Mouse (Mus musculus) left cerebral cortex, postnatal 36 days (tissue): ENCODE results near the gene Gm4133. TPM values are rescaled to one million over a fixed set of nuclear protein-coding genes. Genes with fewer than 3 reads are reported as not detected.
"Not testable (repeated sequence)": the region's sequence is repeated elsewhere in the genome, so short reads cannot be mapped to it uniquely, and the experiment has no call there.

Experiments
- DNase-seq, 2 experiments: peaks; one replicate each; pipeline ENCODE4 v3.0.0; 2021 to 2022; ENCODE audit warnings: low spot score in 2 of 2, mixed read lengths in 1 of 2
- intact Hi-C: fragments of 180-260 bp; cut with DNase I; formaldehyde crosslinking; loops from one replicate; pipeline ENCODE4 v1.15.1; 2025
- total RNA-seq, 2 experiments: library from RNA; stranded (reverse); gene quantifications; 2 replicates each; pipeline ENCODE4 v1.2.3; 2021

Gene Gm4133
- total RNA-seq: not detected

DNA sequence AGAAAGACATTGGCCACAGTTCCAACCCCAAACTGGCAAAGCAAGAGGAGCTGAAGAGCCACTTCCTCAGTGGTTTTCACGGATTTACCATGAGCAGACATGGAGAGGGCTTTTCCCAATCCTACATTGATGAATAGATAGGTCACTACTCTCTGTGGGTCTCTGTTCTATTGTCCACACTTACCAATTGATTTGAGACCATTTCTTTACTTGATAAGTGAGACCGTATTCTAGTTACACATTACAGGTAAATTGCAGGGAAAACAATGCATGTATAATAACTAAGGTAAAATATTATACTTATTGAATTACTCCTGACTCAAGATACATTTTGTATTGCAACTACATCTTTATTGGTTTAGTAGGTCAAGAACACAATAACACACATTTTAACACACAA lies at the start of gene Gm4133:
Gene Gm4133 (minus strand): TSS at position 101 of the 400 bp plus-strand sequence.
- not testable (repeated sequence) for DNase-seq

DNA sequence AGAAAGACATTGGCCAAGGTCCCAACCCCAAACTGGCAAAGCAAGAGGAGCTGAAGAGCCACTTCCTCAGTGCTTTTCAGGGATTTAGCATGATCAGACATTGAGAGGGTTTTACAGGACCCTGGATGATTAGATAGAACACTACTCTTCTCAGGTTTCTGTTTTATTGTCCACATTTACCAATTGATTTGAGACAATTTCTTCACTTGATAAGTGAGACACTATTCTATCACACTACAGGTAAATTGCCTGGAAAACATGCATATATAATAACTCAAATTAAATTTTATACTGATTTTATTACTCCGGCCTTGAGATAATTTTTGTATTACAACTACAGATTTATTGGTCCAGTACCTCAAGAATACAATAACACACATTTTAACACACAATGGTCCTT lies 41.4 kb upstream of the Gm4133 start, which contains the start of gene Gm5728:
Gene Gm5728 (minus strand): TSS at position 101 of the 400 bp plus-strand sequence.
- DNase-seq, intact Hi-C loops: not testable (repeated sequence)

More for the DNA sequence above, at the start of gene Gm4133:
- intact Hi-C loops: not testable (repeated sequence)

Other genes with a start within 250 kb of the Gm4133 start
- gene Vmn1r91, start 234.4 kb downstream of the Gm4133 start, total RNA-seq: not detected
- gene Gm16442, start 211.5 kb downstream of the Gm4133 start, total RNA-seq: not detected
- gene Vmn1r93, start 195.0 kb downstream of the Gm4133 start, total RNA-seq: not detected
- gene Vmn1r94, start 165.7 kb downstream of the Gm4133 start, total RNA-seq: not detected
- gene Vmn1r95, start 140.4 kb downstream of the Gm4133 start, total RNA-seq: not detected
- not detected for gene Gm6164, start 128.5 kb downstream of the Gm4133 start, total RNA-seq
- gene Gm4498, start 100.2 kb downstream of the Gm4133 start, total RNA-seq: not detected
- gene Gm5890, start 71.2 kb downstream of the Gm4133 start, total RNA-seq: not detected
- not detected for gene Gm5728, start 41.3 kb upstream of the Gm4133 start, total RNA-seq
- not detected for gene Vmn1r100, start 83.9 kb upstream of the Gm4133 start, total RNA-seq
- not detected for gene Vmn1r101, start 108.5 kb upstream of the Gm4133 start, total RNA-seq
- gene Gm10670, start 140.9 kb upstream of the Gm4133 start, total RNA-seq: not detected
- gene Vmn1r103, start 176.5 kb upstream of the Gm4133 start, total RNA-seq: not detected
- not detected for gene Vmn1r104, start 199.8 kb upstream of the Gm4133 start, total RNA-seq
- not detected for gene Gm5726, start 211.7 kb upstream of the Gm4133 start, total RNA-seq
- not detected for gene Gm4141, start 242.2 kb upstream of the Gm4133 start, total RNA-seq